Mouse (Mus musculus) frontal cortex, postnatal 25 days (tissue): ENCODE measurements around the gene Slc16a6.

Experiments used
- DNase-seq, 2 experiments: peaks; one replicate each; pipeline ENCODE4 v3.0.0; 2022; ENCODE audit warnings: low spot score in 2 of 2

Gene Slc16a6

GRCm38 (mm10) chr11:109416709-109417420 lies 56.5 kb downstream of the Slc16a6 start:
- DNase-seq: no peak

DNA sequence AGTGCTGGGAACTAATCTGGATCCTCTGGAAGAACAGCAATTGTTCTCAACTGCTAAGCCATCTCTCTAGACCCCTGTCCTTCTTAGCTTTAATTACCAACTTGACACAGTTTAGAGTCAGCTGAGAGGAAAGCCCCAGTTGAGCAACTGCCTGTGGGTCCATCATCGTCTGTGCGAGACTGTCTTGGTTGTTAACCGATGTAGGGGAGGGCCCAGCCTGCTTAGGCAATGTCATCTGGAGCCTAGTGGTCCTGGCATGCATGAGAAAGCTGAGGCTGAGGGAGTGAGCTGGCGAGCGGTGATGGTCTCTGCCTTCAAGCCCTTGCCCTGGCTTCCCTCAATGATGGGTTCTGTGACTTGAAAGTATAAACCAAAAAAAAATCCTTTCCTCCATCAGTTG lies 58.6 kb downstream of the Slc16a6 start:
- DNase-seq: no peak

- DNase-seq: no peak
Observed at GRCm38 (mm10) chr11:109413617-109414016, 59.8 kb downstream of the Slc16a6 start, which contains the start of gene 9930022D16Rik. Gene 9930022D16Rik (plus strand): TSS chr11:109413917.

GRCm38 (mm10) chr11:109410197-109410980 lies 63.0 kb downstream of the Slc16a6 start:
- DNase-seq: no peak

- DNase-seq: no peak
Observed at GRCm38 (mm10) chr11:109406431-109406830, 67.0 kb downstream of the Slc16a6 start.
